Mouse (Mus musculus) bone marrow, adult 2 months (tissue): ENCODE measurements around the gene Cacna1e. TPM values are rescaled to one million over a fixed set of nuclear protein-coding genes. Genes with fewer than 3 reads are reported as not detected.

Source experiments
- H3K27ac ChIP-seq: fragments of 200-500 bp; 2 replicates; pipeline ENCODE4 v1.5.1; 2012; ENCODE audit warnings: low read depth, mild to moderate bottlenecking, control low read depth, inconsistent platforms, low read length; ENCODE audit not compliant: control insufficient read depth, poor library complexity, insufficient read depth
- H3K4me1 ChIP-seq: fragments of 200-500 bp; 2 replicates; pipeline ENCODE4 v1.6.1; 2011; ENCODE audit warnings: low read length; ENCODE audit not compliant: control insufficient read depth, insufficient read depth
- H3K4me3 ChIP-seq: fragments of 200-500 bp; replicated peaks from 2 replicates; pipeline ENCODE3; 2011; ENCODE audit warnings: mild to moderate bottlenecking, low read depth, low read length, control low read depth; ENCODE audit not compliant: control insufficient read depth
- CTCF ChIP-seq: fragments of 200-500 bp; IDR thresholded peaks from 2 replicates; pipeline ENCODE4 v1.5.1; 2011; ENCODE audit warnings: low read length, control low read depth; ENCODE audit not compliant: control insufficient read depth, insufficient read depth
- POLR2A ChIP-seq: fragments of 200-500 bp; IDR thresholded peaks from 2 replicates; pipeline ENCODE4 v1.6.1; 2011; ENCODE audit warnings: low read depth, mild to moderate bottlenecking, control low read depth, low read length, borderline replicate concordance; ENCODE audit not compliant: control insufficient read depth
- WGBS: fragments of 180-500 bp; shearing (Covaris S2); methylation state at CpG from one replicate; pipeline ENCODE4 v1.1.7; 2018; 5-methylcytosine and 5-hydroxymethylcytosine counted together
- polyA plus RNA-seq: library from polyadenylated mRNA; stranded (reverse); fragments of >200 nt; gene quantifications from 2 replicates; pipeline ENCODE4 v1.2.4, GENCODE M21; 2011; ENCODE audit warnings: low replicate concordance; ENCODE audit not compliant: missing spikeins, insufficient read depth, insufficient read length

Gene Cacna1e
- polyA plus RNA-seq, 1 experiment, result 13.6 TPM

GRCm38 (mm10) chr1:154802301-154802904 is 81.9 kb downstream of the Cacna1e start:
- H3K4me3 ChIP-seq, result no peak overlapping the region
- WGBS, result 67% methylated on average over 5 of the region's 5 CpGs
- TF ChIP-seq POLR2A, result no peak
- TF ChIP-seq CTCF, result no peak
- peaks cover 2% of the 10 kb centered on the region; the same call in 1 of the 2 replicates for H3K4me1 ChIP-seq
- H3K27ac ChIP-seq, result no peak overlapping the region

GRCm38 (mm10) chr1:154799257-154799656 is 85.0 kb downstream of the Cacna1e start:
- WGBS, result 89% methylated on average over 31 of the region's 31 CpGs
- Histone ChIP-seq H3K4me3 (no peak overlapping the region), H3K4me1 (peaks cover 9% of the 10 kb centered on the region; the same call in 1 of the 2 replicates), H3K27ac (no peak overlapping the region)
- no peak for TF ChIP-seq CTCF
- no peak for TF ChIP-seq POLR2A

- H3K27ac ChIP-seq, result no peak overlapping the region
- H3K4me3 ChIP-seq, result no peak overlapping the region
- no peak for TF ChIP-seq POLR2A
- no peak for TF ChIP-seq CTCF
- 75% methylated on average over 2 of the region's 2 CpGs for WGBS
- peaks cover 9% of the 10 kb centered on the region; the same call in 1 of the 2 replicates for H3K4me1 ChIP-seq
These were observed 85.5 kb downstream of the Cacna1e start for GRCm38 (mm10) chr1:154798771-154799170.

- Histone ChIP-seq H3K27ac (no peak overlapping the region), H3K4me1 (peaks cover 15% of the 10 kb centered on the region; the same call in 1 of the 2 replicates), H3K4me3 (no peak overlapping the region)
- WGBS, result 68% methylated on average over 2 of the region's 2 CpGs
- TF ChIP-seq POLR2A, result no peak
- peak; percentile 67 for TF ChIP-seq CTCF
These were observed 87.6 kb downstream of the Cacna1e start for GRCm38 (mm10) chr1:154796685-154797084.

- Histone ChIP-seq H3K27ac (peak overlapping the region; percentile 43; the same call in 1 of the 2 replicates), H3K4me1 (peaks cover 15% of the 10 kb centered on the region; the same call in 1 of the 2 replicates), H3K4me3 (no peak overlapping the region)
- 0% methylated on average over 8 of the region's 8 CpGs for WGBS
- no peak for TF ChIP-seq CTCF
- TF ChIP-seq POLR2A, result no peak
These were observed 89.8 kb downstream of the Cacna1e start for GRCm38 (mm10) chr1:154794518-154794951.

- Histone ChIP-seq H3K27ac (no peak overlapping the region), H3K4me1 (peaks cover 15% of the 10 kb centered on the region; the same call in 1 of the 2 replicates), H3K4me3 (no peak overlapping the region)
- WGBS, result 13% methylated on average over 13 of the region's 13 CpGs
- TF ChIP-seq POLR2A, result no peak
- no peak for TF ChIP-seq CTCF
These were observed 92.6 kb downstream of the Cacna1e start for GRCm38 (mm10) chr1:154791544-154792174.

GRCm38 (mm10) chr1:154788491-154788890 is 95.8 kb downstream of the Cacna1e start:
- peaks cover 7% of the 10 kb centered on the region; the same call in 1 of the 2 replicates for H3K4me1 ChIP-seq
- H3K4me3 ChIP-seq, result no peak overlapping the region
- WGBS, result 85% methylated on average over 4 of the region's 4 CpGs
- TF ChIP-seq CTCF (no peak), POLR2A (no peak)
- no peak overlapping the region for H3K27ac ChIP-seq

GRCm38 (mm10) chr1:154788069-154788468 is 96.2 kb downstream of the Cacna1e start:
- Histone ChIP-seq H3K4me3 (no peak overlapping the region), H3K4me1 (peaks cover 7% of the 10 kb centered on the region; the same call in 1 of the 2 replicates), H3K27ac (no peak overlapping the region)
- 13% methylated on average over 5 of the region's 5 CpGs for WGBS
- TF ChIP-seq CTCF (peak; percentile 89), POLR2A (no peak)

GRCm38 (mm10) chr1:154787418-154787817 is 96.9 kb downstream of the Cacna1e start:
- WGBS, result 44% methylated on average over 5 of the region's 5 CpGs
- no peak overlapping the region for H3K4me3 ChIP-seq
- TF ChIP-seq POLR2A, result no peak
- TF ChIP-seq CTCF, result no peak
- H3K4me1 ChIP-seq, result peaks cover 4% of the 10 kb centered on the region; the same call in 1 of the 2 replicates
- H3K27ac ChIP-seq, result no peak overlapping the region
